Mouse (Mus musculus) monocyte, adult 2 months (primary cell): Measurements from ENCODE around the gene Zdhhc21.

Source experiments
- DNase-seq, 2 experiments: peaks; one replicate each; pipeline ENCODE4 v3.0.0; 2022; ENCODE audit warnings: low spot score in 2 of 2, low read depth in 1 of 2

Zdhhc21 gene

DNA sequence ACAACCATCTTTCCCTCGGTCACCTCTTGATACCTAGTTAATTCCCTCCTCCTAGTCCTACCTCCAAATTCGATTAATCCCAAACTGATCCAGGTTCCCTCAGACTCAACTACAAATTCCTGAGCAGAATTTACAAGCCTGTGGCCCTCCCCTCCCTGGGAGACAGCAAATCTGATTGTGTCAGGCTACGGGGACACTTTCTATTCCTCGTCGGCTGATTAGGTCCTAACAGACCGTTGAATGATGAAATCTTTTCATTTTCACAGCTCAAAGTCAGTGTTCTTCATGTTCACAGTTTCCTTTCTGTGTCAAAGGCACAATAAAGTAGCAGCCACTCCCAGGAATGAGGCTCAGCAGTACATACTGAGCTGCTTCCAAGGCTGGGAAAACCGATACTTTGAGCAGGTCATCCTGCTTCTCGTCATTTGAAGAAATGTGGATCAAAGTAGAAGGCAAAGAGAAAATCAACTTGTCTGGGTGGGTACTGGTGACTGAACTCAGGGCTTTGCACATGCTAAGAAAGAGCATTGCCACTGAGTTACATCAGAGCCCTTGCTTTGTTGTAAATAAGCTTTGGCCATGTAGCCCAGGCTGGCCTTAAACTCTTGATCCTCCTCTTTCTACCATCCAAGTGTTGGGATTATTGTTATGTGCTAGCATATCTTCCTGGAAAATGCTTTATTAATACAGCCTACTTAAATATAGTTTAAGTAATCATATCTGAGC lies 5.4 kb upstream of the Zdhhc21 start:
- no peak for DNase-seq

- no peak for DNase-seq
Observed at GRCm38 (mm10) chr4:82863316-82863715, 3.6 kb upstream of the Zdhhc21 start.

DNA sequence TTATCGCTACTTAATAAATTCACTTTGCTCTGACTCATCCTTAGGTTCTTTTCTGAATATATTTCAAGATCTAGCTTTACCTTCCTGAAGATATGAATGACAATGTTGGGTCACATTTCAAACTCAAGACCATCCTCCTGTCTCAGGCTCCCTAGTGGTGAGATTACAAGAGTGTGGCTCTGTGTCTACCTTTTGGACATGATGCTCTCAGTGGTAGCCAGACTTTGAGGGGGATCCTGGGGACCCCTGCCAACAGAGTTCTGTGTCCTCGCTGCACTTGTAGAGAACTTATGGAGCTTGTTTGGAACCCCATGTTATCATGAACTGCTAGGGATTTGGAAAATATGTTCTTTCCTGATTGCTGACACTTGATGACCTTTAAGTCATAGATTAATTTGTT lies 1.7 kb upstream of the Zdhhc21 start:
- no peak for DNase-seq

DNA sequence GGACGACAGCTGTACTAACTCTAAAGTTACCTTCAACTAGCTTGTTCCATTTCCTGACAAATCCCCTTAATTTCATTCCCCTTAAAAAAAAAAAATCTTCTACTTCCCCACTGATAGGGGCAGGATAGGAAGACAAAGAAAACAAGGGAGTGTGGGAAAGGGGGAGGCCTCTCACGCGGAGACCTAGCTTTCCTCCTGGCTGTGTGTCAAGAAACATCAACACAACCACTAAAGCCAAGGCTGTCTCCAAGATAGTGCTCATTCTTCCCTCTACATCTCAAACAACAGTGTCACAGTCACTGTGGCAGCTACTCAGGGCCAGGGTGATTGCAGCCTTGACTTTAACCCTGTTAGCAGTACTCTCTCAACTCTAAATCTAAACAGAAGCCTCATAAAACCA lies 808 bp upstream of the Zdhhc21 start:
- DNase-seq = no peak

DNA sequence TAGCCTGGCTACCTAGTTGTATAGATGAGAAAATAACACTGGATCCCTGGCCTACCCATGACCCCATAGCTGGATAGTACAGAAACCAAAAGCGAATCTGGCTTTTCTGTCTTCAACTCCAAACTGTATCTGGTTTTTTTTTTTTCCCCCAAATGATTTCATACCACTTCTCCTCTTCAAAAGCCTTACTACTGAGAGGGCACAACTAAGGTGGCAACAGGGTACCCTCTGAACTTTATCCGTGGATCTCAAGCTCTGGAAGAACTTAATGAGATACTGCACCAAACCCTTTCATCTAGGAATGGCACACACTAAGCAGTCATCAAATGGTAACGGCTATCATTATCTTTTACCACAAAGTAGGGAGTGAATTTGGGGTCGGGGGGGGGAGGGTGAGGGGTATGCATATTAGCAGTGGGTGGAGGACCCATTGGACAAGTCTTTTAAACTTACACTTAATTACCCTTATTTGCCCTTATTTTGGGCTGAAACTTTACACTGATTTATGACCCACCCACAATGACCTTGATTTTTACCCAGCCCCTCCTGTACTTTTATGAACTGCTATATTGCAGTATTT lies 1.2 kb downstream of the Zdhhc21 start:
- no peak for DNase-seq

GRCm38 (mm10) chr4:82856986-82857385 lies 2.8 kb downstream of the Zdhhc21 start:
- no peak for DNase-seq

DNA sequence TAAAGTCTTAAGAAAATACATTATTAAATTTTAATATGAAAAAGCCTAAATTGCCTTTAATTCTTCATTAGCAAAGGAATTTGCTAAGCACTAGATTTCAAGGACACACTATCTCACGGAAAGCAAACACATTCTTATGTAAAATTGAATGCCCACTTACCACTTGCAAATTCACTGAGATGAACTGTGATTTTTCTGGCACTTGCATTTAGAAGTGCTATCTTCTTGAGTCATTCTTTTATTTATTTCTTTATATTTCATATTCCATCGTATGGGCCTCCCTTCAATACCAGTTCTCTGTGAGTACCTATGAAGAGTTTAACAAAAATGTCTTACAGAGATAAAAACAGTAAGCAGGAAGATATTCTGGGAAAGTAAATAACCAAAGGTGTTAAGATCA lies 5.9 kb downstream of the Zdhhc21 start:
- no peak for DNase-seq

DNA sequence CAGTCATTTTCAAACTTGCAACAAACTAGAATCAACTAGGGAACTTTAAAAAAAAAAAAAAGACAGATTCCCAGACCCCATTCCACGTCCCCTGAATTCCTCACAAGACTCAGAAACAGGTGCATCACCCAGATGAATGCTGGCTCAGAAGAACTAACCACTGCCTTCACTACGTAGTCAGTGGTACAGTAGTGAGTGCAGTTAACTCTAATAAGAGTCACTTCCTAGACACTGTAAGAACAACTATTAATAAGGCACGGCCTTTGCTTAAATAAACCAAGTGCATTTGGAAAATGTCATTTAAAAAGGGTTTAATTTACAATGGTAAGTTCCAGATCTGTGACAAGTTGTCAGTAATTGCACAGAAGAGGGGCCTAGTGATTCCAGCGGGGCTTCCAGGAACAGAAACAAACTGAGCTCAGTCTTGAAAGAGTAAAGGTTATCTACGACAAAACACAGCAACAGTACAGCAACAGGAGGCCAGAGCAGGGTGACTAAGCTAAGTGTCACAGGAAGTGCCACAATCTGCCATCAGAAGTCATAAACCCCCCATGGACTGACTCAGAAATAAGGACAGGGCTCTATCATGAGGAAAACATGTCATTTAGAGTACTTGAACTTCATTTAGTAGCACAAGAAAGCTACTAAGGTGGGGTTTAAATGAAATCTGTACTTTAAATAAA lies 11.1 kb downstream of the Zdhhc21 start:
- no peak for DNase-seq

- DNase-seq = no peak
Observed at GRCm38 (mm10) chr4:82837526-82838240, 22.1 kb downstream of the Zdhhc21 start.

DNA sequence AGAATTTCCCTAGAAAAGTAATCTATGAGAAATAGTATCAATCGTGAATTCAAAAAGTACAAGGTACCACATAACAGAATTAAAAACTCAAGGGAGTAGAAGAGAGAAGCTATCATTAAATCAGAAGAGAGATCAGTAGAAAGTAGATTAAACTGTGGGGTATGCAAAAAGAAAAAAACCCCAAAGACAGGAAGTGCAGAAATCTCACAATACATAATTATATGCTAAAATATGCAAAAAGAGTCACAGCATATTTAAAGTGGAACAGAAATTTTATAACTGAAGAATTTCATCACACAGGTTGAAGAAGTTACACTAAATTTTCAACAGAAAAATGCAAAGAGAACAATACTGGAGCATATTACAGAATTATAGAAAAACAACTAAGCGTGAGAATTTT lies 28.6 kb downstream of the Zdhhc21 start:
- DNase-seq = no peak

GRCm38 (mm10) chr4:82829429-82829828 lies 30.3 kb downstream of the Zdhhc21 start:
- no peak for DNase-seq

GRCm38 (mm10) chr4:82827001-82827400 lies 32.8 kb downstream of the Zdhhc21 start:
- no peak for DNase-seq

DNA sequence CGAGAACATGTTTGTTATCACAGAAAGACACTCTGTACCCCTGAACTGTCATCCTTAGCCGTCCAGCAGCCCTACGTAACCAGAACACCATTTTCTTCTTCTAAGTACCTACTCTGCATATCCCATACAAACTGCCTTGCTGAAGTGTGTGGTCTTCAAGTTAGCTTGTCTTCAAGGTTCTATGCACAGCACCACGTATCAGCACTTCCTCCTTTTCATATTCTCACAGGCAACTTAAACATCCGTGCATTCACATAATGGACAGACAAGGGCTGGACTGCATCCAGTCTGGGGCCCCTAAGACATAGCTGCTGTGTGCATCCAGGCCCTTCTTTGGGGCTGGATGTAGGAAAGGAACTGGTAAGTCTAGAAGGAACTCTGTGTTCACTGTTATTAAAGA lies 41.9 kb downstream of the Zdhhc21 start:
- DNase-seq = no peak

GRCm38 (mm10) chr4:82816351-82816750 lies 43.4 kb downstream of the Zdhhc21 start:
- DNase-seq = no peak

GRCm38 (mm10) chr4:82815296-82815695 lies 44.5 kb downstream of the Zdhhc21 start:
- DNase-seq = no peak

GRCm38 (mm10) chr4:82813356-82813755 lies 46.4 kb downstream of the Zdhhc21 start:
- DNase-seq = no peak

GRCm38 (mm10) chr4:82807811-82808210 lies 51.9 kb downstream of the Zdhhc21 start:
- no peak for DNase-seq

DNA sequence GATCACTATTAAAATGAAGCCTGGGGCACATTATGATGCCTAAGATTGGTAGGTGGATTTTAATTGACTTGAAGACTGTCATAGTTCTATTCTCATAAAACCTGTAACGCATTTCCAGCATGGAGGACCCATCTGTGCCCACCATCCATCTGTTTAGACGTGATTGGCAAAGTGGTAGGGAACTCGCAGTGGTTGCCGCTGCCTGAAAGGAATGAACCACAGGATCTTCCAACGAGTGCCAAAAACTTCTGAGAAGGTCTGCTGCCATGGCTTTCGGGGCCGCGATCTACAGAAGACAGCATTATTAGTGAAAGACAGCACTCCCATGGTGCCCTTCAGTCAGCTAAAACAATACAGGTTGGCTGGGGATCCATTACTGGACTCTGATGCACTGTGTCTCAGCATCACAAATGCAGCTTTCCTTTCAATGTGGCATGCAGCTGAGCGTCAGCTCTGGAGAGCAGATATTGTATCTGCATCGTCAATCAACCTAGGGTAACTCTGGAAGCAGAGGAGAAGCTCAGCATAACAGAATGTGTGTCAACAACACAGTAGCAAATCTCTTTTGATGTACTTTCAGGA lies 53.5 kb downstream of the Zdhhc21 start:
- DNase-seq = no peak

DNA sequence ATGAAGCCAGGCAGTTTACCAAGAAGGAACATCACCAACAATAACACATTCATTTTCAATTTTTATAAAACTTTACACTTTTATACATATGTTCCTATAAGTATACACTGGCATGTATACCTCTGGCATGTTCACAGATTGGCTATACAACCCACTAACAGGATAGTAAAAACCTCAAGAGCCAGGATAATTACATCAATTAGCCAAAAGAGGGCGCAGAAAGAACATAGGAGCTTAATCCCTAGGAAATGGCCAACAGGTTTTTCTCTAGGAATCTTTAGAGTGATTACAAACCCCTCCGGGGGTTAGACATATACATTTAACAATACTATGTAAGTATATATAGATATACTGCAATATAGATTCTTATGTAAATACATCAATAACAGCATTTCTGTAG lies 55.7 kb downstream of the Zdhhc21 start:
- no peak for DNase-seq

DNA sequence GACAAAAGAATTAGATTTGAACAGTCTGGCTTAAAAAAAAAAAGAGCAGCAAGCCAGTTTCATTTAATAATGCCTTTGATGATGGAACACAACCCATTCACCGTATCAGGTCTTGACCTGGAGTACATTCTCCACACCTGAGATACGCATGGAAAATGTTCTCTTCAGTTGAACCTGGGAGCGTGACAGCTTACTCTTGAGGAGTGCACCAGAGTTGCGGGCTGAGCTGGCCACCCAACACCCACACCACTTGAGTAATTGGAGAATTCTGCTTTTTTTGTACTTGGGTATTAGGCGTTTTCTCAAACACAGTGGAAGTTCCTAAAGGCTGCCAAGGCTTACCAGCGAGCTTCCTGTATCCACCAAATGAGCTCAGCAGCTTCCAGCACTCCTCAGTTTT lies 66.2 kb downstream of the Zdhhc21 start:
- no peak for DNase-seq

- DNase-seq = no peak
Observed at GRCm38 (mm10) chr4:82792906-82793580, 66.7 kb downstream of the Zdhhc21 start.
